Mouse (Mus musculus) Muller cell, postnatal 12 days (primary cell): Measurements from ENCODE around the gene Dpysl5.

Experiments used
- DNase-seq: peaks from one replicate; pipeline ENCODE4 v3.0.0-alpha.2; 2015; ENCODE audit errors: inconsistent ontology term

The Dpysl5 gene

GRCm38 (mm10) chr5:30709744-30710383 is 1.5 kb upstream of the Dpysl5 start:
- peak; percentile 75 for DNase-seq

DNA sequence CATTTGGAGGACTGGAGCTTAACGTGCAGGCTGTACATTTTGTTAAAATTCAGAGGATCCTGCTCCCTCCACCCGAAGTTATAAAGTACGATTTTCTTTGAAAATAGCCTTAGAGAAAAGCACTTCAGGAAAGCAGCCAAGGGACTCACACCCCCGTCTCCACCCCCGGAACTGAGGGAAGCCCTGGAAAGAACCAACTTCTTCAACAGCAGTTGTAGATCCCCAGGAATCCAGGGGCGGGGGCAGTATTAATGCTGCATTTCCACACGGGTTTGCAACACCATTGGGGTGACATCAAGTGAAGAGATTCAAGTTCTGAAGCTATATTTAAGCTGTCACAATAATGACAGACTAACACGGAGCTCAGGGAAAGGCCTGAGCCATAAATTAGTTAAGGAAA is 878 bp upstream of the Dpysl5 start:
- no peak for DNase-seq

- DNase-seq = no peak
Measured at GRCm38 (mm10) chr5:30712002-30712390, 632 bp downstream of the Dpysl5 start.

DNA sequence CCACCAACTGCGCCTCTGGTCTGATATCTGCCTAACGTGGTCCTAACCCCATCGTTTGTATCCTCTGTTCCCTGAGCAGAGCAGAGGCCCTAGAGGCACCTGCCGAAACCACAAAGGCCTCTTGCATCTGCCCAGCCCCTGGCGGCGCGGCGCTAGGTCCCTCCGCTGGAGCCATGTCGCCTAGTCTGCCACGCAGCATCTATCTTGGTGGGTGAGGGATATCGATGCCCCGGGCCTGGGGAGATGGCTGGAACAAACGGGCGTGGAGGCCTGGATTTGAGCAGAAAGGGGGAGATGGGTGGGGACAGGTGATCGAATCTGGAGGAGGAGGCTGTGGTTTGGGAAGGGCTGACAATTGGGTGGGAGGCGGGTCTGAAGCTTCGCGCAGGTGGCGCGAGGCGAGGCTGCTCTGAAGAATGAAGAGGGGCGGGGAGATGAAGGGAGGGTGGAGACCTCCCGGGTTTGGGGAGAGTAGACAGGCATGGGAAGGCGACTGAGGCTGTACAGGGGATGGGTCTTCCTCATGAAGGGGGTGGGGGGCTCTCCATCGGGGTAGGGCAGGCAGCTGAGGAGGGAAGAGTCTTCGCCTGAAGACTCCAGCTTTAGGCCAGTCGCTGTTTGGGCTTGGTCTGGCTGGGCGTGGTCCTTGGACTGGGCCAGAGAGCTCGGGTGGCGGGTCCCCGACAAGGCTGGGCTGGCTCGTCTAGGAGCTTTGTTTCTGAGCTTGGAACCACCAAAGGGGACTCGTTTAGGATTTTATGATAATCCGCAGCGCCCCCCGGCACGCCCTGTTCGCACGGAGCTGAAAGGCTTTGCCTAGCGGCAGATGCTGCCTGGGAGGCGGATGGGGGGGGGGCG is 1.3 kb downstream of the Dpysl5 start:
- peak; percentile 46 for DNase-seq

- DNase-seq = peak; percentile 26
Measured at GRCm38 (mm10) chr5:30713299-30713675, 1.9 kb downstream of the Dpysl5 start.

DNA sequence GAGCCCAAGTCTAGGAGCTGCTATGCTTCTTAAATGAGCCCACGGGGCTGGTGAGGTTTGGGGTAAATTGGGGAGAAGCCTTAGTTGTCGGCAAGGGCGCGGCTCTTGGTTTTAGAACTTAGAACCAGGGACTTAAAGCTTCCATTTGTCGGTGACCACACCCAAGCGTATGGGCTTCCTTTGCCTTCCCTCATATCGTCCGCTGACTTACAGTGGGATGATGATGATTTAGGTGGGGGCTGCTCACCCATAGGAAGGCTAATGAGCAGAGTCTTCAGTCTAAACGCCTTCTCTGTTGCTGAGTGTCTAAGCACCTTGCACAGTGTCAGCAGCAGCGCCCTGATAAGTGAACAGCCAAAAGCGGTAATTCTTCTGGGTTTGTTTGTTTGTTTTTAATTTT is 2.3 kb downstream of the Dpysl5 start:
- no peak for DNase-seq

GRCm38 (mm10) chr5:30716311-30716710 is 4.9 kb downstream of the Dpysl5 start:
- DNase-seq = no peak

GRCm38 (mm10) chr5:30717506-30717905 is 6.1 kb downstream of the Dpysl5 start:
- DNase-seq = no peak

DNA sequence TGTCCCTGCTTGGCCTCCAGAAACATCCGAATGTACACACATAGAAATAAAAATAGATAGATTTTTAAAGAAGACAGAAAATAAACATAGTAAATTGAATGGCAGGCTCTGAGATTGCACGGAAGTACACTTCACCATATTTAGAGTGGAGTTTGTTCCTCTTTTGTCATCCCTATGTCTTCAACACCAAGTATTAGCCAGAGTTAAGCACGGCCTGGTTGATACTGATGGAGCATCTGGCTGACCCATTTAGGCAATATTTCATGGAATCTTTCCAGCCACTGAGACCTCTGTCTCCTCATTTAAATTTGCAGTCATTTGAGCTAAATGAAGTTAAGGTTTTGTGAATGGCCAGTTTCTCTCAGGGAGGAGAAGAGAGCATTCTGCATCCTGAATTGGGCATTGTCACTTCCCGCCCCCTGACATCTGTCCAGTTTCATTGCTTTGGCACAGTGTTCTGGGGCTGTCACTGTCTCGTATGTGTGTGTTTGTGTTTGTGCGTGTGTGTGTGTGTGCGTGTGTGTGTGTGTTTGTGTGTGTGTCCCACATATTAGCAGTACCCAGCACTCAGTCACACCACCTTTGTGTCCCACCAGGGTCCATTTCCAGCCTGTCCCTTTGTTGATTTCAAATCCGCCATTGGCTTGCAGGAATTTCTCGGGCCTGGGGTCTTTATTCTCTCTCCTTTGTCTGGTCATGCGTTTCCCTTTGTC is 6.8 kb downstream of the Dpysl5 start:
- DNase-seq = peak; percentile 51

DNA sequence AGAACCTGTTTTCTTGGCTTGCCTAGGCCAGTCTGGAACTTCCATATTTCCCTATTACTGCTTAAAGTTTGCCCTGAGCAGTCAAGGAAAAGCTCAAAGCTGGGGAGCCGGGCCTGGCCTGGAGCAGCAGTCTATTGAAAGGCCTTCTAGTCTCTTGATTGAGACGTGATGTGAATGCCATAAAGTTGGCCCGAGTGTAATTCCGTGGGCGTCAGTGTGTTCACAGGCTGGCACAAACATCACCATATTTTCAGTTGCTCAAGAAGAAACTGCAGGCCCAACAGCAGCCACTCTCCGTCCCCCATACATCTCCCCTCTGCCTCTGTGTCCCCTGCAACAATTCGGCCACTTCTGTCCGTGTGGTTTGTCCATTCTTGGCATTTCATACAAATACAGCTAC is 10.6 kb downstream of the Dpysl5 start:
- no peak for DNase-seq

DNA sequence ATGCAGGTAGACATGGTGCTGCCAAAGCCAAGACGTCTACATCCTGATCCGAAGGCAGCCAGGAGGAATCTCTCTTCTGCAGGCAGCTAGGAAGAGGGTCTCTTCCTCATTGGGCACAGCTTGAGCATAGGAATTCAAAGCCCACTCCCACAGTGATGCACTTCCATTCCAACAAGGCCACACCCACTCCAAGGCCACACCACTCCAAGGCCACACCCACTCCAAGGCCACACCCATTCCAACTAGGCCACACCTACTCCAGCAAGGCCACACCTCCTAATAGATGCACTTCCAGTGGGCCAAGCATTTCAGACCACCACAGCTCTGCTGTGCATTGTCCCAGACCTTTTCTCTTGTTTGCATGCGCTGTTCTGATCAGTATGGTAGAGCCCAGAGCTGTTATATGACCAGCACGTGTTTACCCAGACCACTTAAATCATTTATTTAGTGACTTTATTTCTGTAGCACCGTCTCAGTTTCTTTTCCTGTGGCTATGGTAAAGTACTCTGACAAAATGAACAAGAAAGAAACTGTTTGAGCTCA is 14.9 kb downstream of the Dpysl5 start:
- no peak for DNase-seq

GRCm38 (mm10) chr5:30732511-30732910 is 21.1 kb downstream of the Dpysl5 start:
- no peak for DNase-seq

- DNase-seq = no peak
Measured at GRCm38 (mm10) chr5:30734666-30735065, 23.3 kb downstream of the Dpysl5 start.

GRCm38 (mm10) chr5:30738127-30738828 is 26.9 kb downstream of the Dpysl5 start:
- DNase-seq = no peak

- DNase-seq = no peak
Measured at GRCm38 (mm10) chr5:30739595-30739994, 28.2 kb downstream of the Dpysl5 start.

- DNase-seq = peak; percentile 62
Measured at GRCm38 (mm10) chr5:30749582-30750311, 38.4 kb downstream of the Dpysl5 start.

DNA sequence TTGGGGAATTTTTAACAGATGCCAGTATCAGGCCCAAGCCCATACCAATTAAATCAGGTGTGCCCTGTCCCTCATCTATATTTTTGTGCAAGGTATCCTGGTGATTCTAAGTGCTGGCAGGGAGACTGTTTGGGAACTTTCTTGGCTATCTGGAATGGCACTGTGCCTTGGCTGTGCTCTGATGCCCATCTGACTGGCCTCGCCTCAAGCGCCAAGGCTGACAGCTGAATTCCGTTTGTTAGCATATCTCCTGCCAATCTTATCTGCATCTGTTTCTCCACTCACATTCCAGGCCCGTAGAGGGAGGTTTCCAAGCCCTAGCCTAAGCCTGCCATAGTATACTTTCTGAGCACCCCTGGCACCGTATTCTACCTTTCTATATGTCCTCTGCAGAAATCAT is 39.7 kb downstream of the Dpysl5 start:
- DNase-seq = no peak

DNA sequence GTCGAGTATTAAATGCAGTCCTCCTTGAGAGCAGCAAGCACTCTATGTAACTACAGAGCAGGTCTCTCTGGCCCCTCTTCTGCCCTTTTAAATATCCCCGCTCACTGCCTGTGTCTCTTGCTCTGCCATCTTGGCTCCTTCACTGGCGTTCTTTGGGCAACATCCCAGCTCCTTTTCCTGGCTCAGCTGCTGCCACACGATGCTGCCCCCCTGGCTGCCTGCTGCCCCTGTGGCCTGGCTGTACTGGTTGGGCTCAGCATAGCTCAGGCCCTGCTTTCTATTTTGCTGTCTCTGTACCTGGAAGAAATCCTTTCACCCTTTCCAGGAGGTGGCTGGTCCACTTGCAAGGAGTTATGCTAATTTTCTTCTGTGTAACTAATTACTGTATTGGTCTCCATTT is 41.8 kb downstream of the Dpysl5 start:
- no peak for DNase-seq

DNA sequence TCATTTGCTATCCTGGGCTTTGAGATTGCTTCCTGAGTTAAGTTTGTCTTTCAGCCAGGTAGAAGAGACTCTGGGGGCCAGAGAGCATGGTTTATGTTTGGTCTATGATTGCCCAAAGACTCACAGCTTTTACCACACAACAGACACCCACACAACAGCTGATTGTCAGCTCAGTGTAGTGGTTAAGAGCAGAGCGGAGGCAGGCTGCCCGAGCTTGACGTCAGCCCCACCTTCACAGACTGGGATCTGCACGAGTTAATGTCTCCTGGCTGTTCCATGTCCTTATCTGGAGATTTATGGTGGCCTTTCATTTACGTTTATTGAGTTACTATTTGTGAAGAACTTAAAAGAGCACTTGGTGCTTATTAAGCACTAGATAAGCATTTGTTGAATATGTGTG is 43.9 kb downstream of the Dpysl5 start:
- DNase-seq = no peak

GRCm38 (mm10) chr5:30762815-30763510 is 51.6 kb downstream of the Dpysl5 start:
- peak; percentile 69 for DNase-seq

- DNase-seq = no peak
Measured at GRCm38 (mm10) chr5:30763511-30763830, 52.1 kb downstream of the Dpysl5 start.
